Mouse (Mus musculus): Measurements from ENCODE around the gene Gab1. TPM values are rescaled to one million over a fixed set of nuclear protein-coding genes. Genes with fewer than 3 reads are reported as not detected.
A peak's percentile ranks its signal among the peaks of the same experiment; 100 is the strongest.

The Gab1 gene
- total RNA-seq, 2 experiments from 2014 or later, result 52.2 to 58.7 TPM

DNA sequence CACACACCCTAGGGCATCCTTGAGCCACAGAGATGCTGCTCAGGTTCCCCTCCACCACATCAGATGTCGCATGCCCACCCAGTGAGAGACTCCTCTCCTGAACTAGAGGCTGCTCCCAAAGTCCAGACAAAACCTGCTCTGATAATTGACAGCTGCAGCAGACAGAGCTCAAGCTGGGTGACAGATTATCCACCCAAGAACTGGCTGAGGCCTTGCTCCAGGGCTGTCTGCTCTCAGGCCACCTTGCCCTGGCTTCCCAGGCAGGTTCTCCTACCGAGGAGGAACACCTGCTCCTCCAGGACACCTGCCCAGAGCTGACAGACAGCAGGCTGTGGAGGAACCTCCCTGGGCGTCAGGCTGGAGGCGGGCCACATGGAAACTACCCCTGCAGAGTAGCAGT, 7.6 kb downstream of the Gab1 start:
- DNase-seq, result no peak

DNA sequence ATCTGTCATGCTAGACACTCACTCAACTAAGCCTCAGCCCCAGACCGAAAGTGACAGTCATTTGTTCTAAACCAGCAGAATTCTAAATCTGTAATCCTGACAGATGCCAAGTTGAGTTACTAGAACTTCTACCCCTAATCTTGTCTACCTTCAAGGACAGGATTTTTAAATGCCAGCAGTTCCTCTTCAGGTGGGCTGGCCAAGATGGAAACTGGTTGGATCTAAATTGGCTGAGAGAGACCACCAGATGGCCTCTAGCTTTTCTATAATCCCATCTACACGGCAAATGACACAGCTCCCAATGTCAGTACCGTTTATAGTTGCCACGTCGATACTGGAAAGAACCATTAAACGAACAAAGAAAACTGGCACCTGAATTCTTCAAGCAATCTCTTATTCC, 8.9 kb downstream of the Gab1 start:
- no peak for DNase-seq

DNA sequence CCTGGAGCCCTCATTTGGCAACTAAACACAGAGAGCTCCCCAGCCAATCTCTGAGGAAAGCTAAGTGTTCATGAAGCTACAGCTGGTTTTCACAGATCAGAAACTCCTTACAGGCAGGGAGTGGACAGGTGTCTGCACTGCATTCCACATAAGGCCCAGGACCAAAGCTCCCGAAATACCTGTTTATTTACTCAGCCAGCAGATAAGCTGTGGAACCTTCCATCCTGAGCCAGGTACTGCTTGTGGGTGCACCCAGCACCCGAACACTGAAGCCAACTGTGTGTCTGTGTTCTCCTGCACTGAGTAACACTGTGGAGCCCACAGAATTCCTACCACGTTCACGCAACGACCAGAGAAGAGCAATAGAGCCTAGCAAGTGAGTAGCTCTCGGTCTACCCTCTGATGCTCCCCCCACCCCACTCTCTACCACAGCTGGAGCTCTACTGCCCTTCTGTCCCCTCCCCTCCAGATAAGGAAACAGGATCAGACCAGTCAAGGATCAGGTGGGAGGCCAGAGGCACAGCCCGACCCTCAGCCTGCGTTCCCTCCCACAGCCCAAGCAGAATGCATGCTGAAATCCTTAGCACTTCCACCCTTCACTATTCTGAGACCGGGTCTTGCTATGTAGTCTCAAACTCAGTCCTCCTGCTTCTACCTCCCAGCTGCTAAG, 9.6 kb downstream of the Gab1 start:
- DNase-seq, result no peak

DNA sequence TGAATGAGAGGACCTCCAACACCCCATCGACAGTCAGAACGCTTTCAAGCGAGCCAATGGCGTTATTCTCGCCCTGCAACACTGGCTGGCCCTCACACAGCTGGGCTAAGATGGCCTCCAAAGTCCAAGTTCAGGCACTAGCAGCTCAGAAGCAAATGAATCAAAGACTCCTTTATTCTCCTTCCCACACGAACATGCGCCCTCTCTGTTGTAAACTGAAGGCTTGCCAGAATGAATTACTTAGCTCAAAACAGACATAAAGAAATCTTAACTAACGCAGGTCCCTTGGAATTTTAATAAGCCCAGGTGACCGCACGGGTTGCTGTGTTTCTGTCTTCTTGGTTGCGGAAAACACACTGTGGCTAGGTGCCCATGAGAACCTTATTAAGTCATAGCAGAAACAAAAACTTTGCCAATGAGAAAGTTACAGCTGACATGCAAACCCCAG, 10.4 kb downstream of the Gab1 start:
- DNase-seq, result no peak

DNA sequence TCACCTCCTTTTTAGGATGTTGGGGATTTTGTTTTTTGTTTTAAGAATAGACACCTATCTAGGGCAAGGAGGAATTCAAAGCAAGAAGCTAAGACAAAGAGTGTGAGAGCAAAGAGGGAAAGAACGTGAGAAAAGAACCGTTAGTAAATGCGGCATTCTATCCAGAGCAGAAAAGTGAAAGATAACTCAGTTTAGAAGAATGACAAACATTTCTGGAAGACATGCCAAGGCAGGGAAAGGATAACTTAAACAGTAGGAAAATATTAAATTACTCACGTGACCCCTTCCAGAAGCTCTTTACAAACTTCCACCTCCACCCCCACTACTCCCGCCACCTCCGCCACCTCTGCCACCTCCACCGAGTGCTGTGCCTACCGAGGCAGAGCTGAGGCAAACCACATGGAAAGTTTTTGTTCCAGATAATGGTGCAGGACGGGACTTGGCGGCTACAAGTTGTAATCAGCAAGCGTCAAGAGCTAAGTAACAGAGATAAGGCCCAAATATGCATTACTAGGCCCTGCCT, 11.5 kb downstream of the Gab1 start:
- DNase-seq, result peak; percentile 57

DNA sequence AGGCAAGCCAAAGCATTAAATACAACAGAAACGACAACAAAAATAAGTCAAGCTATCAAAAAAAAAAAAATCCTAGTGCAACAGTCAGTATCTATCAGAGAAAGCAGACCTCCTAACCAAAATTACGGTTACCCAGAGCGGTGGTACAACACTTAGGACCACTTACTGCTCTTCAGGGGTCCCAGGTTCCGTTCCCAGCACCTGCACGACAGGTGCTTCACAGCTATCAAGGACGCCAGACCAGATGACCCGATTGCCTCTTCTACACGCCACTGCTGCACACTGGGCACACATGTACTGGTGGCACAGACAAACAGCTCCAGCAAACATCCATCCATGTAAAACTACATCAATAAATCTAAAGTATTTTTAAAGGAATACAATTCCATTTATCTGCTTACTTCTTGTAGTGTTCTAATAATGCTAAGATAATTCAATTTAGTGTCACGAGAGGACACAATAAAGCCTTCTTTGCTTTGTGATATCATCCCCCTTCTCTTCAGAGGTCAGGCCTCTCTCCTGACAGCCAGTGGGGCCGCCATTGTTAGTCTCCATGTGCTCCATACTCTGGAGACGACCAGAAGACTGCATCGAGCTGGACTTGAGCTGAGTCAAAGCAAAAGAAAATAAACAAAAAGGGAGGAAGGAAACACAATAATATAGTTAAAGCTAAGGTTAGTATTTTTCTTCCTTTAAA, 12.2 kb downstream of the Gab1 start:
- DNase-seq, result no peak

DNA sequence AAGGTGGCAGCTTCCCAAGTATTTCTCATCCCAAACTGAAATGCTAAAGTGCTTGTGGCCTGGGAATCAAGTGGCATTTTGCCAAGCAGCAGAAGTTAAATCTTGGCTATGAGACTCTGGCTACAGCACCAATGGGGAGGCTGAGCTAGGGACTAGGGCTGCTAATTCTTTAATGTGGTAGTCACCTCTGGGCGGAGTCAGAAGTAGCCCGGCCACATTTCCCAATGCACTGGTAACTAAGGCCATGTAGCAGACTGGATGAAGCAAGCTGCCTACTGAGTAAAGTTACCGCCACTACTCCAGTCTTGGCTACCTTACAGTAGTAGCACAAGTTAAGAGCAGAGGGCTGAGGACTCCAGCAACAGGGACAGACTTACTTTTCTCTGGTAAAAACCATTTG, 12.7 kb downstream of the Gab1 start:
- peak; percentile 72 for DNase-seq

DNA sequence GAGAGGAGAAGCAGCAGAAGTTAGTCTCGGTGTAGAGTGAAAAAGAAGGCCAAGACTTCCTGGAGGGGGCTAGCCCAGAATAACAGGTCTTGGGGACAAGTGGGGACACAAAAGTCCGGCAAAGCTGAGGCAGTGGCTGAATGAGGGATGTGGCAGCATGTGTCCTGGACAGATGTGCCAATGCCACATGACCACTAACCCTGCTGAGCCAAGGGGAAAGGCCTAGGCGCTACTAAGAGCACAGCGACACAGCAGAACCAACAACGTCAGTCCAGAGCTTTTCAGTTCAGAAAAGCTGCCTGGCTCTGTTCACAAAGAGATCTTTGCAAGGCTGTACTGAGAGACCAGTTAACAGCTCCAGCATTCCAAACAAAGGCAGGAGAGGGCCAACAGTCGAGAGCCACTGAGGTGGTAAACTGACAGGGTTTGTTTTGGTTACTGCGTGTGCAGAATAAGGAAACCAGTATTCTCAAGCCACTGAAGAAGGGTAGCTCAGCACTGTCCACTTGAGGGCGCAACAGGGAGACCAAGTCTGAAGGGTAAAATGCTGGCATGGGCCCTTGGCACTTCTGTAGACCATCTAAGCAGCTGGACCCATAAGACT, 15.0 kb downstream of the Gab1 start:
- no peak for DNase-seq

DNA sequence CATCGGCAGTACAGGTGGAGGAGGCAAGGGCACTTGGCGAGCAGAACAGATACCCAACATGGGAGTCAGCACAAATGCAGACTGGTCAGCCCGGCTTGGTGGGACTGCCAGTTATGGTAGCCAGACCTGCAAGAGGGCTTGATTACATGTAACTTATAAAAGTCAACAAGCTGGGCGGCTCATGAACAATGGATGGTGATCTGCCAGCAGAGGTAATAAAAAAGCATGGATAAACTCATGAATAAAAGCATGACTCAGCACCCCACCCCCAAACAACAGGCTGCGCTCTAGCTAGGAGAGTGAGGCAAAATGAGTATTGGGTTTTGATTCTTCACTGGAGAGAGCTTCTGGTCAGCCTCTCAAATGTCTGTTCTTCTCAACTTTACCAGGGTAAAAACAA, 16.9 kb downstream of the Gab1 start:
- no peak for DNase-seq

DNA sequence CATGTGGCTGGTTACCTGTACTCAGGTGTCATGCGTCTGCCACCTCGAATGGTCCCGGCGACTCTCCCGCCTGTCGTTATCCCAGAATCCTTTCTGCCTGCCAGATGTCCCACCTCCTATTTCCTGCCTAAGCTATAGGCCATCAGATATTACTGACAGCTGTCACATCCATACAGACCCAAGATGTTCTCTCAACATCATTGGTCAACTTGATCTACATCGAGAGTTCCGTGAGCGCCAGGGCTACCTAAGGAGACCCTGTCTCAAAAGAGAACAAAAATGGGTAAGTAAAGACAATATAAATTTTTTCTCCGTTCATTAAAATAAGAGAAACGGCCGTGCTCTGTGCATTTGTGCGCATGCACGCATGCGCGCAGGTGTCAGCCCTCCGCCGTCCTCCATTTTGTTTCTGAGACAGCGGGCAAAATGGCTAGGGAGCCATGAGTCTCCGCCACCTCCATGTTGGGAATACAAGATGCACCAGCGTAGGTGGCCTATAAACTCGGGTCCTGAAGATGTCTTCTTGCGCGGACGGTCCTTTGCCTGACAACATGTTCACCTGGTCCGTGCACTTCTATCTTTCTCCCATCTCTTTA, 21.0 kb downstream of the Gab1 start:
- DNase-seq, result no peak

DNA sequence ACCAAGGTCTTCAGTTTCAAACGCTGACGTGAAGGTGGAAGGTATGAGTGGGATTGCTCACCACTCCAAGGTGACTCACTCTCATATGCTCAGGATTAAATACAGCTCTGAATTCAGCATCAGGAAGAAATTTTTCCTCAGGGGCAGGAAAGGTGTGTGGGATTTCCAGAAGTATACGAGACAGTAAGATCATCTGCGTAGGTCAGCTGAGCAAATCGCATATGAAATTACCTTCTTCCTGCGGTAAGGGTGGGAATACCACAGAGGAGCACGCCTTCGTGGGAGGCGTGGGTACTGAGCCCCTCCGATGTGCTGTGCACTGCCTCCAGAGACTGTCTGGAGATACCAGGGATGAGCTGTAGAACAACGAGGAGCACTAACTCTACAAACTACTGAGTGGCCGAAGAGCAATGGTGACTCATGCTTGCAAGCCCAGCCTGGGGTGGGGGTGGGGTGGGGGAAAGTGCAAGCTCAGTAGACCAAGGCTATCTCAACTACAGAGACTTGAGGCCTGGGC, 22.4 kb downstream of the Gab1 start:
- no peak for DNase-seq

DNA sequence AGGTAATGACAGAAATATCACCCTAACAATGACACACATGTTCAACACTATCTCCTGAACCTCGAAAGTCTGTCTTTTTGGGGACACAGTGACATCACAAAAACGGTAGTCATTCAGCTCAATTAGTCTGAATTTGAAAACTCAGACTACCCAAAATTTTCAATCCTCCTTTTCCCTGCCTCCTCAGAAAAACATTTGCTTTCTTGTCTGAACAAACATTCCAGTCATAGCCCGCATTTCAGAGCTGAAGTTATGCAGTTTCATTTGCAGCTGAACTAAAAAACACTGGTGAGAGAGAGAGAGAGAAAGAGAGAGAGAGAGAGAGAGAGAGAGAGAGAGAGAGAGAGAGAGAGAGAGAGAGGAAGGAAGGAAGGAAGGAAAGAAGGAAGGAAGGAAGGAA, 23.2 kb downstream of the Gab1 start:
- no peak for DNase-seq

DNA sequence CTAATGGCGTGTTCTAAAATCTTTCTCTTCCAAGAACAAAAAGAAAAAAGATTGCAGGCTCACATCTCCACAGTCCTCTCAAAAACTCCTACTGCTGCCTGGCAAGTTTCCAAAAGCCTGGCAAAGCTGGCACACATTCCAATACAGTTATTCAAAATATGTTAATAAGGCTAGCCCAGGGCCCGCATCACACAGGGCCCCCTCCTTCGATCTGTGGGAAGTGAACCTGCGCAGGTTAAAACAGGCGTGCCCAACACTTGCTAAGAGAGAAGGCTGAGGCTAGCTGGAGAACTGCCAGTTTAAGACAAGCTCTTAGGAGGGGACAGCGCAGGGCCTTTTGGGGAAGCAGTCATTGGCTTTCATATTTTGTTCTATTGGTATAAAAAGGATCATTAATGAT, 23.7 kb downstream of the Gab1 start:
- peak; percentile 72 for DNase-seq

DNA sequence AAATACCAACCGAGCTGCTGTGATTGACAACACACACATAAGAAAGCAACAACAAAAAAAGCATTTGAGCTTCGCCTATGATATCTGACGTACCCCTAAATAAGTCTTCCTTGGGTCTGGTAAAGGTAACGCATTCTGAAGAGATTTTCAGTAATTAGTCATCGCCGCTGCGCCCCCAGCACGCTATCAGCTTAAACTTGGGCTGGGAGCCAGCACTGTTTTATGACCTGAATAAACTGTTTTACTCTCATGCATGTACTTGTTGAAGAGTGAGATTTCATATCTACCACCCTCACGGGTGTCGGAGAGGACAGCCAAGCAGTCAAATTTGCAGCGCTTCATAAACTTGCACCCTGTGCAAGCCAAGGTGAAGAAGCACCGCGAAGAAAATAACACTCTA, 26.7 kb downstream of the Gab1 start:
- DNase-seq, result no peak

DNA sequence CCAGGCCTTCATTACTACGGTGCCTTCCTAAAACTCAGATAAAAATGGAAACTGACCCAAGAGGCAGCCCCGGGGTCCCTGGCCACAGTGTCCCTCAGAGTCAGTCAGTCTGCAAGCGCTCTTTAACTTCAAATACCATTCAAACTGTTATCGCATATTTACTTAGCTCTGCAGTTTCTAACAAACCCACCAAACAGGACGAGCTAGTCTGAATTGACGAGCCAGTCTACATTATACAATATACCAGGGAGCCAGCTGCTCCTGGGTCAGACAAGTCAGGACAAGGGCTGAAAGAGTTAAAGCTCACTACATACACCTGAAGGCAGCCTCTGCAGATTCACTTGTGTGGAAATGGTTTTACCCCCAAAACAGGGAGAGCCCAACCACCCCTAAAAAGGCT, 27.1 kb downstream of the Gab1 start:
- no peak for DNase-seq

DNA sequence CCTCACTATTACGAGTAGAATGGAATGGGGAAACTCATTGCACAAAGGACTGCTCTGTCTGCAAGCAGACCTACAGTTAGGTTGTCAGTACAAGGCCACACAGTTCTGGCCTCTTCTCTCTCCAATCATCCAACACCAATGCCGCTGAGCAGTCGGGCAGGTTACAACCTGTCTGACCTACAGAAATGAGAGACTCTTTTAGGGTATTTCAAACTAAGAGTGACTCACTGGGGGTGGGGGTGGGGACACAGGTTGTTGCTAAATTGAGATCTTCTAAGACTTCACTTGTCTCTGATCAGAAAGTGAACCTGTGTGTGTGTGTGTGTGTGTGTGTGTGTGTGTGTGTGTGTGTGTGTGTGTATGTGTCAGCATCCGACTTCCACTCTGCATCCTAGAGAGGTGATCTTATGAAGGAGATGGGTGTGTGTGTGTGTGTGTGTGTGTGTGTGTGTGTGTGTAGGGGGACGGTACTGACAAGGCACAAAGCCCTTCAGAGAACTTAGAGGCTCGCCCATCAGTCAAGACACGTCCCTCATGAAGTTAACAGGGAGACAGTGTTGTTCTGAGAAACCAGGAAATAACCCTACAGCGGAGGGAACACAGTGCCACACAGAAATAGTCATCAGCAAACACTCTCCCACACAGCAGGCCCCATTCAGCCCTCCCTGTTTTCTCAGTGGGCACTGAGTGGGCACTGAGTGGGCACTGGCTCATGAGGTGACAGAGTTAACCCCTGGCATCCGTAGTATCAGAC, 27.7 kb downstream of the Gab1 start:
- DNase-seq, result no peak

DNA sequence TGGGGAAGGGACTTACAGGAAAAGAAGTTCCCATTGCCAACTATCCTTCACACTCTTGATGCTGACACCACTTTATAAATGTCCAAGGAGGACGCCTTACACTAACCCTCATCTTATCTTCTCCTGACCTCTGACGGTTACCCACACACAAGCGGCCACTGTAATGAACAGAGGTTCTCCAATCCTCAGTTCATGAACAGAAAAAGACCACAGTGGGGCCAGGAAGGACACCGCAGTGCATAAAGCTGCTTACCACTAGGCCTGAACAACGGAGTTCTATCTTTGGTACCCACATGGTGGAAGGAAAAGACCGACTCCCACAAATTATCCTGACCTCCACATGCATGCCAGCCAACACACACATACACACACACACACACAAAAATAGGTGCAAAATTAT, 28.7 kb downstream of the Gab1 start:
- no peak for DNase-seq

DNA sequence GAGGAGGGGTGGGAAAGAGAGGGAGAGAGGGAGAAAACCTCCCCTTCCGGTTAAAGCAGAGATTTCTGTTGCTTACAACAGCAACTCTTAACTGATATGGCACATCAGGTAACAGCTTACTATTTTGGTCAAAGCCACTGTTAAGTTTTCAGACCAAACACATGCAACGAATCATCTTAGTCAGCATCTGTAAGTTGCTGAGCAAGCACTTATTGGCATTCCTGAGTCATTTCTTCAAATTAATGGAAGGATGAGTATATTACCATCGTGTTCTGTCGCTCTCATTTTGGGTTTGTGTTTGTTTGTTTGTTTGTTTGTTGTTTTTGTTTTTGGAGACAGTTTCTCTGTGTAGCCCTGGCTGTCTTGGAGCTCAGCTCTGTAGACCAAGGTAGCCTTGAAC, 30.3 kb downstream of the Gab1 start:
- DNase-seq, result no peak

DNA sequence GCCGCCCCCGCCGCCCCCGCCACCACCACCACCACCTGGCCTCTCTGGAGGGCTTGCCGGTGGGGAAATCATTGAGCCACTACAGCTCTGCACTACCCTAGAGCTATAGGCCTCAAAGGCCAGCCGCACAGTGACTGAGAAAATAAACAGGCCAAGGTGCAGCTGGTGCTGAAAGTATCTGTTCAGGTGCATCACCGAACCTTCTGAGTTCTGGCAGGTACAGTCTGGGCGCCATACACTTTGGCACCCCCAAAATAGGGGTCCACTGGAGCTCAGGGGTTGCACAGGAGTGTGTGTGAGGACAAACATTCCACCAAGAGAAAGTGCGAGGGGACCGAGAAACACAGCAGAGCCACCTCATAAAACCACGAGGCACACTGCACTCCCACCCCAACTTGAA, 31.7 kb downstream of the Gab1 start:
- DNase-seq, result no peak

DNA sequence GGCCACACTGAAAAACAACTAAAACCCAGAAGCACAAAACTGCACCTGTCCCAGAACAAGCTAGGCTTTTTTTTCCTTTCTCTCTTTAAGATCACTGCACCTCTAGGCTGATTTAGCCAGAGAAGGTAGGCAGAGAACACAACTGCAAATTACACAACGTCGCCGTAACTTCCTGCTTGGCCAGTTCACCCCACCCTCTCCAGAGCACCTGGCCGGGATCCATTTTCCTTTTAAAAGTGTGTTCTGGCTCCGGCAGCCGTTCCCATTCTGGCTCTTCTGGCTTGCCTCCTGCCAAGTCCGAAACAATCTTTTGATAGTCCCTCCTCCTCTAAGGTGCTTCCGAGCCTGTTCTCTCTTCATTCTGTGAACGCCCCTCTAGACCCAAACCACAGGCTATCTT, 32.4 kb downstream of the Gab1 start:
- peak; percentile 77 for DNase-seq

DNA sequence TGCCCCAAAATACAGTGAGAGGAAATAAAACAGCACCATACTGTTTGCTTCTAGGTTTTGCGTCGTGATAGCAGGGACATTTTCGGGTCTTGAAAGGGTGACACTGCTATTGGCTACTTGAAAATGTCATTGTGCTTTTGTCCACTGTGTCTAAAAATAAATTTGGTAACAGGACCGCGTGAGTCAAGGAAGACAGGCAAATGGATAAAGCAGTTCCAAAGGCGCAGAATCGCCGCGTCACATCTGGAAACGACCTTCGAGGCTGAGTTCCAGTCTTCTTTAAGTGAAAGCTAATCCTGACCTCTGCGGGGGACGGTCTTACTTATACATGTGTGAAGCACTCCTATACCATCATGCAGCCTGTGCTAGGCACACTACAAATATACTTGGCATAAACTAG, 35.0 kb downstream of the Gab1 start:
- no peak for DNase-seq

DNA sequence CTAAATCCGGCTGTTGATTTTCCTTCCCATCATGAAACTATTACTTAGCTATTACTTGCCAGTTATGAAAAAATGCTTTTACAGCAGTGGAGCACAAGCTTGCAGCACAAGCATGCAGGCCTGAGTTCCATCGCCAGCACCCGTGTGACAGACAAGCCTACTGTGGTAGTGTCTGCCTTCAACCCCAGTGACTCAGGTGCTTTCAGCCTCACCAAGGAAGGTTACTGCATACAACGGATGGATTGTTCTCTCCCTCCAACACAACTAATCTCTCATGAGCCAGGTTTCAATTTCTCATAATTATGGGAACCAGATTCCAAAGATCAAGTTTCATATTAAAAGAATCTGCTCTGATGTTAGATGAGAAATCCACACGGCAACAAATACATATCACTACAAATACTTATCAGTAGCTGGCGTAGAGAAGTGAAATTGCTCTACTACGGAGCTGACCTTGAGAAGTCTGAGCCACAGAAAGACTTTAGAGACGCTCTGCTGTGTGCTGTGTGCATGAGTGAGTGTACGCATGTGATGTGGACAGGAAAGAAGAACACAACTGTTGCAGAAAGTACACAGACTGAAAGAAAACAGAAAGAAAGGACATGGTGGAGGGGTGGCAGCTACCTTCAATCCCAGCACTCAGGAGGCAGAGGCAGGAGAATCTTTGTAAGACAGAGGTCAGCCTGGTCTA, 36.4 kb downstream of the Gab1 start:
- DNase-seq, result no peak

All from heart, postnatal 4 days (tissue).